Mouse (Mus musculus): ENCODE measurements around the gene Chmp6. TPM values are rescaled to one million over a fixed set of nuclear protein-coding genes. Genes with fewer than 3 reads are reported as not detected.

The Chmp6 gene
- polyA plus RNA-seq, 1 experiment: 60.5 TPM

DNA sequence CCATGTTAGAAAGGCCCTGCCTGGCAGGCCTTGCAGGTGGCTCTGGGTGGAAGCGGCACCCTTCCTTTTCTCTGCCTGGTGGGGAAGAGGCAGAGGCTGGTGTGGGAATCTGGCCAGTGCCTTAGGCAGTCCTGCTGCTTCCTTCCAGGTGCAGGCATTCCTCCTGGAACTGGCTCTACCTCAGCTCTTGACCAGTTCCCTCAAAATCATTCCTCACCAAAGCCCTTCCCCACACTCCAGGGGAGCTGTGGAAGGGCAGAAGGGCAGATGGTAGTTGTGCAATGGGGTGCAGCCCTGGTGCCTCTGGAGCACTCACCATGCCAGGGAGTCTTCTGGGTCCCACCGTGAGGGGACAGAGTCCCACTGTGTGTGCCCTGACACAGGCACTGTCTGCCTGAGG lies 23.2 kb downstream of the Chmp6 start:
- Histone ChIP-seq H3ac (ENCODE audit: control insufficient read depth, insufficient read length) (no peak overlapping the region), H3K4me3 (no peak overlapping the region), H3K36me3 (ENCODE audit: control insufficient read depth, insufficient read depth) (no peaks in the 10 kb centered on the region), H3K27me3 (ENCODE audit: control insufficient read depth, insufficient read depth, insufficient read length) (no peaks in the 10 kb centered on the region), H3K4me2 (ENCODE audit: low read depth) (no peak overlapping the region), H3K79me2 (ENCODE audit: control insufficient read depth, insufficient read depth) (no peaks in the 10 kb centered on the region)
- no peak for TF ChIP-seq MYOD1 (IDR thresholded peaks at IDR 0.05; ENCODE audit: control insufficient read depth in 1 of 3, insufficient read length in 2 of 3, low read depth in 2 of 3)
- no peak for TF ChIP-seq TCF12 (IDR thresholded peaks at IDR 0.05; ENCODE audit: insufficient read depth, poor library complexity, severe bottlenecking)
- no peak for TF ChIP-seq E2F4 (IDR thresholded peaks at IDR 0.05; ENCODE audit: insufficient read depth)
- no peak for TF ChIP-seq REST (IDR thresholded peaks at IDR 0.05; ENCODE audit: insufficient read depth, insufficient read length)

DNA sequence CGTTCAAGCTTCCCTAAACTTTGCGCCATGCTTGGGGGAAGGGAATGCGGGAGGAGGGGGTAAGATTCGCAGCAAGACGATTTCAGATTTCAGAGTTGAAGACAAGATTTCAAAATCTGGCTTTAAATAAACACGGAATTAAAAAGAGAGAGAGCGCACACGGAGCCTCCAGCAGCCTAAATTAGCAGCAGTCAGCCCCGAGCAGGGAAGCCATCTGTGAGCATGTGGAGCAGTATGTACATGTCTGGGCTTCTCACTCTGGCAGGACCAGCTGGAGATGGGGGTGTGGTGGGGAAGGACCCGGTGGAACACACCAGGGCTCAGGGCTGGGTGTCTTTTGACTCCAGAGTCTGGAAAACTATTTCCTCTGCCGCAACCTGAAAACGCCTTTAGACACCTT lies 24.0 kb downstream of the Chmp6 start:
- Histone ChIP-seq H3ac (ENCODE audit: control insufficient read depth, insufficient read length) (no peak overlapping the region), H3K27me3 (ENCODE audit: control insufficient read depth, insufficient read depth, insufficient read length) (no peaks in the 10 kb centered on the region), H3K79me2 (ENCODE audit: control insufficient read depth, insufficient read depth) (no peaks in the 10 kb centered on the region), H3K36me3 (ENCODE audit: control insufficient read depth, insufficient read depth) (no peaks in the 10 kb centered on the region), H3K4me2 (ENCODE audit: low read depth) (no peak overlapping the region), H3K4me3 (no peak overlapping the region)
- no peak for TF ChIP-seq SRF (IDR thresholded peaks at IDR 0.05; ENCODE audit: control insufficient read depth, insufficient read length, low read depth)
- no peak for TF ChIP-seq USF1 (IDR thresholded peaks at IDR 0.05; ENCODE audit: low read depth)
- TF ChIP-seq E2F4 (IDR thresholded peaks at IDR 0.05; ENCODE audit: insufficient read depth): no peak
- TF ChIP-seq MYOD1 (IDR thresholded peaks at IDR 0.05; ENCODE audit: control insufficient read depth in 1 of 3, insufficient read length in 2 of 3, low read depth in 2 of 3): no peak
- TF ChIP-seq POLR2A (IDR thresholded peaks at IDR 0.05; ENCODE audit: insufficient read length, low read depth): no peak

DNA sequence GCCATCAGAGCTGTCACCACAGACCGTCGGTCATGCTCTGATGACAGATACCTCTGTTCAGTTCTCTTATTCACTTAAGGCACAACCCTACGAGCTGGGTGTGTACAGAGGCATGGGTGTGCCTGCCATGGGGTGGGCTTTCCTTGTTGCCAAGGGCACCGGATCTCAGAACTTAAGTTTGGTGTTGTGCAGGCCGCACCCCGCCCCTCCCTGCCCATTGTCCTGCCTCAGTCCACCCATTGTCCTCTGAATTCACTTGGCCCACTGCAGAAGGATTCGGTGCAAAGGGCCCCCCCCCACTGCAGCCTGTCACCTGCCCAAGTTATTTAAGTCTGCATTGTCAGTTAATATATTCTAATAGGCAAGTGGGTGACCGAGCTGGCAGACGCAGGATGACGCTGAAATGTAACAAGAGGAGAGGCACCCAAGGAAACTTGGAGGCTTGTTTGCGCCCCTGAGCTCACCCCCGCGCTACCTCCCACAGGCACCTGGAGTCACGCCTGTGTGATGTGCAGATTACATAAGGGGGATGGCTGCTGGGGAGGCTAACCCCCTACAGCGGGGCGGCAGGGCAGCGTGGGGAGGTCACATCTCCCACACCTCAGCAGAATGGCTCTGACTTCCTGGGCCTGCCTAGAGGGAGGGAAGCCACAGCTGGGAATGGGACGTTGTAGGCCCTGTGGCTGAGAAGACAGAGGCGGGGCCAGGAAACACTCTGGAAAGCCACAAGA lies 24.7 kb downstream of the Chmp6 start:
- Histone ChIP-seq H3ac (ENCODE audit: control insufficient read depth, insufficient read length) (no peak overlapping the region), H3K4me2 (ENCODE audit: low read depth) (no peak overlapping the region), H3K27me3 (ENCODE audit: control insufficient read depth, insufficient read depth, insufficient read length) (no peaks in the 10 kb centered on the region), H3K4me3 (no peak overlapping the region), H3K36me3 (ENCODE audit: control insufficient read depth, insufficient read depth) (no peaks in the 10 kb centered on the region), H3K79me2 (ENCODE audit: control insufficient read depth, insufficient read depth) (no peaks in the 10 kb centered on the region)
- TF ChIP-seq POLR2AphosphoS2 (IDR thresholded peaks at IDR 0.05; ENCODE audit: insufficient read length, low read depth) (no peak), CEBPB (IDR thresholded peaks at IDR 0.05; ENCODE audit: insufficient read depth, poor library complexity, severe bottlenecking) (no peak), POLR2A (IDR thresholded peaks at IDR 0.05; ENCODE audit: insufficient read length, low read depth) (no peak), TCF12 (IDR thresholded peaks at IDR 0.05; ENCODE audit: insufficient read depth, poor library complexity, severe bottlenecking) (no peak), REST (IDR thresholded peaks at IDR 0.05; ENCODE audit: insufficient read depth, insufficient read length) (no peak), USF1 (IDR thresholded peaks at IDR 0.05; ENCODE audit: low read depth) (no peak)

DNA sequence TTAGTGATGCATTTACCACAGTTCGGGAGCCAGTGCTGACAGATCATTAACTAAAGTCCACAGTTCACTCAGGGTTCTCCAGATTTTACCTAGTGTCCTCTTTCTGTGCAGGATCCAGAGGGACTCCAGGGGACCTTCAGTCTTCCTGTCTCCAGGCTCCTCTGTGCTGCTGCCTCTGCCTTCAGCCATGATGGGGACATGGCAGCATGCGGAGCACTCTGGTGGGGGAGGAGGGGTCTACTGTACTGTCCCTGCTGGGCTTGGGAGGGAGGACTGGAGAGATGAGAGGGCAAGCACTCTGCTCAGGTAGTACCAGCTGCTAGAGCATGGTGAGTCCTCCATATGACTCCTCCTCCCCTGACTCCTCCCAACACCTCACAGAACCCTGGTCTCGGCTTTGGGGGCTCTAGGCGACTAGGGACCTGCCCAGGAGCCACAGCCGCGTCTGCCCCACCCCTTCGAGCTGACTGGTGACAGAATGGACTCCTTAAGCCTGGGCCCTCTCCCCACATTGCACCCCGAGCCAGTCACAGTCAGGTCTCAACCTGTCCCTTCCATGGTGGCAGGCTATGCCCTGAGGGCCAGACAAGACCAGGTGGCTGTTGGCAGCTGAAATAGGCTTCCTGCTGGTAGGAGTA lies 26.0 kb downstream of the Chmp6 start:
- no peaks in the 10 kb centered on the region for H3K27me3 ChIP-seq (ENCODE audit: control insufficient read depth, insufficient read depth, insufficient read length)
- no peak overlapping the region for H3K4me2 ChIP-seq (ENCODE audit: low read depth)
- H3K79me2 ChIP-seq (ENCODE audit: control insufficient read depth, insufficient read depth): peaks cover 12% of the 10 kb centered on the region
- H3ac ChIP-seq (ENCODE audit: control insufficient read depth, insufficient read length): no peak overlapping the region
- H3K36me3 ChIP-seq (ENCODE audit: control insufficient read depth, insufficient read depth): no peaks in the 10 kb centered on the region
- TF ChIP-seq SRF (IDR thresholded peaks at IDR 0.05; ENCODE audit: control insufficient read depth, insufficient read length, low read depth): no peak
- no peak for TF ChIP-seq E2F4 (IDR thresholded peaks at IDR 0.05; ENCODE audit: insufficient read depth)
- no peak for TF ChIP-seq REST (IDR thresholded peaks at IDR 0.05; ENCODE audit: insufficient read depth, insufficient read length)
- TF ChIP-seq CEBPB (IDR thresholded peaks at IDR 0.05; ENCODE audit: insufficient read depth, poor library complexity, severe bottlenecking): no peak
- H3K4me3 ChIP-seq: no peak overlapping the region

DNA sequence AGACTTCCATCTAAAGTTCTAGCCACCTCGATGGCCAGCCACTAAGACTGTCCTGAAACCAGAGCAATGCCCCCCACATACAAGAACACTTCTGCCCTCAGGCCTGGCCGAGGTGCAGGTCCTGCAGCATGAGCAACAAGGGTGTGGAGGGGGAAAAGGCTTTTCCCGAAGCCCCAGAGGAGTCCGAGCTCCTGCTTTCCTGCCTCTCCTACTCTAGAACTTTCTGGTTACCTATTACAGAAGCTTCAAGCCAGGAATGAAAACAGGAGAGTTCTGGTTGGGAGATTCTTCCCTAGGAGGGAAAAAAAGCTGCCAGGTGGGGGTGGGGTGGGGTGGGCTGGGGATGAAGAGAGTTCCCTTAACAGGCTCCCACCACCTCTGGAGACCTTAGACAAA lies 26.5 kb downstream of the Chmp6 start:
- H3K4me3 ChIP-seq: no peak overlapping the region
- H3K27me3 ChIP-seq (ENCODE audit: control insufficient read depth, insufficient read depth, insufficient read length): no peaks in the 10 kb centered on the region
- no peaks in the 10 kb centered on the region for H3K36me3 ChIP-seq (ENCODE audit: control insufficient read depth, insufficient read depth)
- H3K4me2 ChIP-seq (ENCODE audit: low read depth): no peak overlapping the region
- H3K79me2 ChIP-seq (ENCODE audit: control insufficient read depth, insufficient read depth): peaks cover 17% of the 10 kb centered on the region
- TF ChIP-seq E2F4 (IDR thresholded peaks at IDR 0.05; ENCODE audit: insufficient read depth): no peak
- TF ChIP-seq REST (IDR thresholded peaks at IDR 0.05; ENCODE audit: insufficient read depth, insufficient read length): no peak
- no peak for TF ChIP-seq POLR2A (IDR thresholded peaks at IDR 0.05; ENCODE audit: insufficient read length, low read depth)
- TF ChIP-seq SRF (IDR thresholded peaks at IDR 0.05; ENCODE audit: control insufficient read depth, insufficient read length, low read depth): no peak
- H3ac ChIP-seq (ENCODE audit: control insufficient read depth, insufficient read length): no peak overlapping the region

DNA sequence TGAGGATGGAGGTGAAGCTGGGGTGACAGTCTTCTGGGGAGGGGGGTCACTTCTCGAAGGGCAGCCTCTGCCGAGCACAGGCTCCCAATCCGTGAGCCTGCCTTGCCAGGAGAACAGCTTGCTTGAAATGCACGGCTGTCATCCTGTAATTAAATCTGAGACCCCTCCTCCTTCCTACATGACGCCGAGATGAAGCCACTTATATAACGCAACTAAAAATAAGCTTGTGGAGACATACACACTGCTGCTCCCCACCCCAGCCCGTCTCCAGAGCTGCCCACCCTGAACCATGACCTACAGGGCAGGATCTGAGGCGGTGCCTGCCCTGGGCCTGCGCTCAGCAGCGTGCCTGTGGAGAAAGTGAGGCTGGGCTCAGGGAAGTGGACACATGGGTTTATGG lies 26.9 kb downstream of the Chmp6 start:
- no peak for TF ChIP-seq POLR2AphosphoS2 (IDR thresholded peaks at IDR 0.05; ENCODE audit: insufficient read length, low read depth)
- no peak for TF ChIP-seq MAX (IDR thresholded peaks at IDR 0.05; ENCODE audit: low read depth)
- TF ChIP-seq CEBPB (IDR thresholded peaks at IDR 0.05; ENCODE audit: insufficient read depth, poor library complexity, severe bottlenecking): no peak
- TF ChIP-seq E2F4 (IDR thresholded peaks at IDR 0.05; ENCODE audit: insufficient read depth): no peak
- TF ChIP-seq REST (IDR thresholded peaks at IDR 0.05; ENCODE audit: insufficient read depth, insufficient read length): no peak
- no peak for TF ChIP-seq MYOD1 (IDR thresholded peaks at IDR 0.05; ENCODE audit: control insufficient read depth in 1 of 3, insufficient read length in 2 of 3, low read depth in 2 of 3)
- TF ChIP-seq MYOG (IDR thresholded peaks at IDR 0.05; ENCODE audit: control insufficient read depth in 1 of 3, insufficient read depth in 1 of 3, insufficient read length in 2 of 3, low read depth in 2 of 3): no peak
- no peak for TF ChIP-seq USF1 (IDR thresholded peaks at IDR 0.05; ENCODE audit: low read depth)
- no peak for TF ChIP-seq TCF3 (IDR thresholded peaks at IDR 0.05; ENCODE audit: insufficient read length, low read depth)
- no peak for TF ChIP-seq TCF12 (IDR thresholded peaks at IDR 0.05; ENCODE audit: insufficient read depth, poor library complexity, severe bottlenecking)
- no peak for TF ChIP-seq SRF (IDR thresholded peaks at IDR 0.05; ENCODE audit: control insufficient read depth, insufficient read length, low read depth)
- TF ChIP-seq POLR2A (IDR thresholded peaks at IDR 0.05; ENCODE audit: insufficient read length, low read depth): no peak
- Histone ChIP-seq H3K27me3 (ENCODE audit: control insufficient read depth, insufficient read depth, insufficient read length) (no peaks in the 10 kb centered on the region), H3K4me3 (no peak overlapping the region), H3K4me2 (ENCODE audit: low read depth) (no peak overlapping the region), H3K79me2 (ENCODE audit: control insufficient read depth, insufficient read depth) (peaks cover 22% of the 10 kb centered on the region), H3K36me3 (ENCODE audit: control insufficient read depth, insufficient read depth) (no peaks in the 10 kb centered on the region), H3ac (ENCODE audit: control insufficient read depth, insufficient read length) (no peak overlapping the region)
